Mouse (Mus musculus) naive thymus-derived CD4-positive, alpha-beta T cell, adult 5 months (primary cell): ENCODE results near the gene Ddx52. TPM values are rescaled to one million over a fixed set of nuclear protein-coding genes. Genes with fewer than 3 reads are reported as not detected.

Experiments used
- polyA plus RNA-seq: library from polyadenylated mRNA; unstranded; fragments of 100-300 nt; shearing (Covaris generic); gene quantifications from one replicate; pipeline ENCODE4 v1.2.1, GENCODE M21; 2017

Ddx52 gene
- 63.1 TPM for polyA plus RNA-seq

GRCm38 (mm10) chr11:83941950-83942840, at the start of gene Ddx52:
Gene Ddx52, plus strand, starts transcription at chr11:83942062.

GRCm38 (mm10) chr11:83963991-83964921, 22.4 kb downstream of the Ddx52 start, which contains the start of gene Synrg:
Gene Synrg, plus strand, starts transcription at chr11:83964428.

Other genes starting within 250 kb of the Ddx52 start
- not detected for gene Wfdc17, start 238.1 kb upstream of the Ddx52 start, polyA plus RNA-seq
- gene Wfdc18, start 233.0 kb upstream of the Ddx52 start, polyA plus RNA-seq: not detected
- not detected for gene Wfdc21, start 195.1 kb upstream of the Ddx52 start, polyA plus RNA-seq
- 32.1 TPM for gene Heatr6, start 188.4 kb upstream of the Ddx52 start, polyA plus RNA-seq
- gene Hnf1b, start 92.0 kb upstream of the Ddx52 start, polyA plus RNA-seq: not detected
- gene Synrg, start 22.4 kb downstream of the Ddx52 start, polyA plus RNA-seq: 46.5 TPM
- gene Dusp14, start 127.2 kb downstream of the Ddx52 start, polyA plus RNA-seq: not detected
- gene Tada2a, start 187.5 kb downstream of the Ddx52 start, polyA plus RNA-seq: 8.0 TPM
- 9.4 TPM for gene Acaca, start 187.6 kb downstream of the Ddx52 start, polyA plus RNA-seq
- gene Gm11437, start 225.4 kb downstream of the Ddx52 start, polyA plus RNA-seq: not detected